Mouse (Mus musculus) adrenal gland, adult 10 weeks (tissue): ENCODE results near the gene Ccdc85b. TPM values are rescaled to one million over a fixed set of nuclear protein-coding genes. Genes with fewer than 3 reads are reported as not detected.

Experiments used
- polyA plus RNA-seq: library from polyadenylated mRNA; stranded (reverse); fragments of 350-450 nt; fragmentation: Illumina TruSeq; extraction: RNeasy Lipid Tissue Mini Kit (QIAGEN cat#74804); gene quantifications from one replicate; pipeline ENCODE4 v1.2.3, GENCODE M21; 2014; ENCODE audit warnings: low read depth, low replicate concordance

The Ccdc85b gene
- 1.0 TPM for polyA plus RNA-seq

DNA sequence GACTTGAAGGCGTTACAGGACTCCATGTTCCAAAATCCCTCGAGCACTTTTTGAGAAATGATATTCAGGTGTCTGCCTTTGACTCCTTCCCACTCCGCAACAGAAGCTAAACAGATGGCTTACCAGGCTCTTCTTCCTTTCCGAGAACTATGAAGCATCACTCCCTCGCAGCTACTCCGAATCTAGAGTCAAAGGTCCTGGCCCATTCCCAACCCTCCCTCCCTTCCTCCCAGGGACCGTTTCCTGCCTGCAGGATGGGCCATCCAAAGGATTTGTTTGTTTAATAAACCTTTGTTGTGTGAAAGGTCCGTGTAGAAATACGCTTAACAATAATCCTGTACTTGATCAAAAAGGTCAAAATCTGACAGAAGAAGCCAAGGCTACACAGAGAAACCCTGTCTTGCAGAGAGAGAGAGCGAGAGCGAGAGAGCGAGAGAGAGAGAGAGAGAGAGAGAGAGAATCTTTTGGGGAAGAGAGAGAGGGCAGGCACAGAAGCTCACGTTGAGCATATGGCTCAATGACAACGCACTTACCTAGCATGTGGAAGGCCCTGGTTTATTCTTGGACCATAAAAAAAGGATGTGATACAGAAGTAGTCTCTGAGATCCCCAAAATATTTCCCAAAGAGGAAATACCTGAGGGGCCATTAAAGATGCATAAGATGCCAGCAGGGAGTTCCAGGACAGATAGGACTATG, at the start of gene Ccdc85b:
Gene Ccdc85b (minus strand): TSS at position 149 of the 697 bp plus-strand sequence.

GRCm38 (mm10) chr19:5503687-5504086, 46.0 kb upstream of the Ccdc85b start, which contains the start of gene 1700020D05Rik:
TSS of gene 1700020D05Rik (minus strand) at chr19:5503787.

GRCm38 (mm10) chr19:5490313-5490897, 32.7 kb upstream of the Ccdc85b start, which contains the start of gene Cfl1:
TSS of gene Cfl1 (plus strand) at chr19:5490455.

GRCm38 (mm10) chr19:5487768-5488550, 30.3 kb upstream of the Ccdc85b start, which contains the start of gene Mus81:
TSS of gene Mus81 (minus strand) at chr19:5488402.

DNA sequence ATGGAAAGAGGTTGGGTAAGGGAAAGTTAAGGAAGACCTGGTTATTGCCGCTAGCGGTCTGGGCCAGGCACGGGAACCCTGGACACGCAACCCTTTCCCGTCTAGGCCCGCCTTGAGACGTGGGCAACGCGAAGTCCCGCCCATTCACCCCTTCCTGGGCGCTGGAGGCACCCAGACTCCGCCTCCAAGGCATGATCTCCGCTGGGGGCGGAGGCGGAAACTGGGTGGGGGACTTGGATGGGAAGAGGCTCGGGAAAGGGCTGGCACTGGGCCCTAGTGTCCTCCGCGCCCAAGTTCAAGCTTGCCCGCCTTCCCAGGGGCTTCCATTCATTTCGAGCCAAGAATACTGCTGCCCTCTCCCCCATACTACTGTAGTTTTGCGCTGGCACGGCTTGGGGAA, 16.0 kb upstream of the Ccdc85b start, which contains the start of gene Efemp2:
Gene Efemp2 (plus strand): TSS at position 235 of the 400 bp plus-strand sequence.

GRCm38 (mm10) chr19:5468374-5468773, 10.7 kb upstream of the Ccdc85b start, which contains the start of gene Ctsw:
TSS of gene Ctsw (minus strand) at chr19:5468507.

DNA sequence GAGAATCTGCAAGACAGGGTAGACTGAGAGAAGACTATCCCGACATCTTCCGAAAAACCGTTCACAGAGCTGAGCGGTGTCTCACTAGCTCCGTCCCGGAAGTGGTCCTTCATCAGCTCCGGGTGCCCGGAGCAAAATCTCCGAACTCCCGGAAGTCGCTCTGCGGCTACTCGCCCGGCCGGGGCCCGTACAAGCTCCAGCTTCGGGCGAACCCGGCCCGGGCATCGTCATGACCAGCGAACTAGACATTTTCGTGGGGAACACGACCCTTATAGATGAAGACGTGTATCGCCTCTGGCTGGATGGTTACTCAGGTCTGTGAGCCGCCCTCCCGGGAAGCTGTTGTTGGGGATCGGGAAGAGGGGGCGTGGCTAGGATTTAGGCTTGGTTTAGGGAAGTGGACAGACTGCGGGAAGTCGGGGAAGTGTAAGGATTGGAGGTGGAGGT, 2.8 kb upstream of the Ccdc85b start, which contains the start of gene Fibp:
Gene Fibp (plus strand): TSS at position 151 of the 447 bp plus-strand sequence.

DNA sequence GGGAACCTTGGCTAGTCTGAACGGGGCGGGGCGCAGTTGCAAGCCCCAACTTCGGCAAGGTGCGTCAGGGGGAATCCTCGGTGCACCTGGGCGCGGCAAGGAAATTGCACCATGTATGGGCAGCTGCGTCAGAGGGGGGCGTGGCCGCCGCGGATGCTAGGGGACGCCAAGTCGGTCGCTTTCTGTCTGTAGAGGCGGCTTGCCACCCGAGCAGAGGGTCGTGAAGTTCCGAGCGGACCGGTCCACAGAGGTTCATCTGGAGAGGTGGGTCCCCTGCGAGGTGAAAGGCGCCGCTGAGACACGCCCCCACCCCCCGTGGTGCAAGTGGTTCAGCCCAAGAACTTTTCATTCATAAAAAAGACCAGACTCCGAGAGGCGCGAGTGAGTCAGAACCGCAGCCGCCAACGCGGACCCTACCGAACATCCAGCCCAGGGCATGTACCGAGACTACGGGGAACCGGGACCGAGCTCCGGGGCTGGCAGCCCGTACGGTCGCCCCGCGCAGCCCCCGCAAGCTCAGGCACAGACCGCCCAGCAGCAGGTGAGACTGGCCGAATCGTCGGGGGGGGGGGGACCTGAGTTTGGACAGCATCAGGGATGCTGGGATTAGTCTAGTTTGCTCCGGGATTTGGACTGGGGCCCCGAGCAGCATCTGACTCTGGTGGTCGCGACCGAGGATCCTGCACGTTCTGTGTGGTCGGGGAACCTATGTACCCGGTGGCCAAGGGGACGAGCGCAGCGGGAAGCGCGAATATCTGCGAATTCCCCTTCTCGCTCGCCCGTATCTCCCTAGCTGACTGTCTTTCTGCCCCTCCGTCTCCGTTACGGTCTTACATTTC, 10.0 kb downstream of the Ccdc85b start, which contains the start of gene Fosl1:
Gene Fosl1 (plus strand): TSS at position 33 of the 839 bp plus-strand sequence.

GRCm38 (mm10) chr19:5424782-5425741, 32.6 kb downstream of the Ccdc85b start, which contains the start of the genes Drap1 and AI837181:
TSS of gene Drap1 (minus strand) at chr19:5424979.
TSS of gene AI837181 (plus strand) at chr19:5425144.

Other genes starting within 250 kb of the Ccdc85b start
- gene Pacs1, start 184.8 kb downstream of the Ccdc85b start, polyA plus RNA-seq, result 5.5 TPM
- 42.7 TPM for gene Sf3b2, start 162.4 kb downstream of the Ccdc85b start, polyA plus RNA-seq
- not detected for gene Gal3st3, start 159.6 kb downstream of the Ccdc85b start, polyA plus RNA-seq
- gene Catsper1, start 122.2 kb downstream of the Ccdc85b start, polyA plus RNA-seq, result not detected
- not detected for gene Cst6, start 108.3 kb downstream of the Ccdc85b start, polyA plus RNA-seq
- 13.9 TPM for gene Eif1ad, start 91.2 kb downstream of the Ccdc85b start, polyA plus RNA-seq
- gene Banf1, start 90.7 kb downstream of the Ccdc85b start, polyA plus RNA-seq, result 11.3 TPM
- gene Sart1, start 69.2 kb downstream of the Ccdc85b start, polyA plus RNA-seq, result 1.6 TPM
- not detected for gene Tsga10ip, start 55.4 kb downstream of the Ccdc85b start, polyA plus RNA-seq
- 8.5 TPM for gene Drap1, start 32.9 kb downstream of the Ccdc85b start, polyA plus RNA-seq
- 0.76 TPM for gene AI837181, start 32.8 kb downstream of the Ccdc85b start, polyA plus RNA-seq
- gene Fosl1, start 10.3 kb downstream of the Ccdc85b start, polyA plus RNA-seq, result not detected
- gene Fibp, start 2.7 kb upstream of the Ccdc85b start, polyA plus RNA-seq, result 6.2 TPM
- not detected for gene Ctsw, start 10.6 kb upstream of the Ccdc85b start, polyA plus RNA-seq
- gene Efemp2, start 16.1 kb upstream of the Ccdc85b start, polyA plus RNA-seq, result 1.3 TPM
- 2.1 TPM for gene Mus81, start 30.5 kb upstream of the Ccdc85b start, polyA plus RNA-seq
- gene Cfl1, start 32.6 kb upstream of the Ccdc85b start, polyA plus RNA-seq, result 227 TPM
- gene 1700020D05Rik, start 45.9 kb upstream of the Ccdc85b start, polyA plus RNA-seq, result not detected
- gene Snx32, start 52.6 kb upstream of the Ccdc85b start, polyA plus RNA-seq, result 0.58 TPM
- gene Ovol1, start 102.8 kb upstream of the Ccdc85b start, polyA plus RNA-seq, result not detected
- gene Ap5b1, start 110.1 kb upstream of the Ccdc85b start, polyA plus RNA-seq, result not detected
- 1.9 TPM for gene Rnaseh2c, start 144.0 kb upstream of the Ccdc85b start, polyA plus RNA-seq
- gene Kat5, start 152.3 kb upstream of the Ccdc85b start, polyA plus RNA-seq, result 29.7 TPM
- gene Rela, start 179.6 kb upstream of the Ccdc85b start, polyA plus RNA-seq, result 2.9 TPM
- gene Sipa1, start 205.8 kb upstream of the Ccdc85b start, polyA plus RNA-seq, result 1.3 TPM
- gene Map3k11, start 230.8 kb upstream of the Ccdc85b start, polyA plus RNA-seq, result 2.2 TPM
- 0.70 TPM for gene Pcnx3, start 231.0 kb upstream of the Ccdc85b start, polyA plus RNA-seq
- not detected for gene Kcnk7, start 246.5 kb upstream of the Ccdc85b start, polyA plus RNA-seq